Comparison of ENCODE assay signal across 9 mouse cellular contexts in the genomic region with DNA sequence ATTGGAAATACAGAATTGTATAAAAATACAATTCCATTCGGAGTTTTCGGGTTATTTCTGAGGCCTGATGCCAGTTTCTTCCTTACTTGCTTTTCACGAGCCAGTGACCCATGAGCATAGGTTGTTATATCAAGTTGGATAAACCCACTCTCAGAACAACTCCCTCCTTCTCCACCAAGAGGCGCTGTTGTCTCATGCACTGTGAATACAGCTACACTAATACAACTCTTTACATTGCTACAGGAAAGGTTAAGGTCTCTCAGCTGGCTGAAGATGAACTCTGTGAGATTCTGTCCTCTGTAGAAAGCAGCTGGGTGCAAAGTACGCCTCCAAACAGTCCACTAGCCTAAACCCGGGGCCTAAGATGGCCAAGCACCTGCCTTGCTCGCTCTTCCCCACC. TPM values are rescaled to one million over a fixed set of nuclear protein-coding genes. Genes with fewer than 3 reads are reported as not detected.
DNase-seq lines count a peak whose midpoint lies in the region; ATAC-seq lines count a peak whose summit lies in the region.
"Had no signal": no experiment of that assay in that cellular context is flagged by ENCODE, and none has a peak within 500 bp of the region (broad histone marks: within the 10 kb centered on the region; RNA-seq: fewer than 3 reads in every experiment).

No protein-coding gene starts in this region.

- ATAC-seq in forebrain, embryonic 11.5 days (replicated peaks; ENCODE audit: low FRiP score), result no peak
- no peak for ATAC-seq in forebrain, embryonic 15.5 days (replicated peaks)
- 0 out of 2 replicates have a peak, but pooled peaks have one; percentile 37 for ATAC-seq in stomach, embryonic 15.5 days (ENCODE audit: insufficient read depth, low FRiP score, low read depth)

- H3K4me3 ChIP-seq in forebrain, embryonic 11.5 days (ENCODE audit: low read depth, low read length), result no peak overlapping the region
- no peak overlapping the region for H3K4me3 ChIP-seq in forebrain, embryonic 15.5 days
- no peak overlapping the region for H3K4me3 ChIP-seq in stomach, embryonic 15.5 days (replicated peaks)
- H3K4me3 ChIP-seq: lung, embryonic 15.5 days had no signal

- no peaks in the 10 kb centered on the region for H3K36me3 ChIP-seq in forebrain, embryonic 11.5 days (ENCODE audit: control insufficient read depth, insufficient read depth, low read length)
- H3K36me3 ChIP-seq in forebrain, embryonic 15.5 days, result no peaks in the 10 kb centered on the region
- no peaks in the 10 kb centered on the region for H3K36me3 ChIP-seq in stomach, embryonic 15.5 days
- H3K36me3 ChIP-seq: lung, embryonic 15.5 days had no signal

- no peak overlapping the region for H3K27ac ChIP-seq in forebrain, embryonic 11.5 days (ENCODE audit: low read depth, low read length)
- no peak overlapping the region for H3K27ac ChIP-seq in forebrain, embryonic 15.5 days (replicated peaks)
- H3K27ac ChIP-seq in stomach, embryonic 15.5 days, result no peak overlapping the region
- H3K27ac ChIP-seq: lung, embryonic 15.5 days had no signal

- no peak overlapping the region for H3K9ac ChIP-seq in forebrain, embryonic 11.5 days (ENCODE audit: low read length)
- H3K9ac ChIP-seq in forebrain, embryonic 15.5 days (replicated peaks), result no peak overlapping the region
- H3K9ac ChIP-seq in stomach, embryonic 15.5 days, result no peak overlapping the region
- H3K9ac ChIP-seq: lung, embryonic 15.5 days had no signal

- H3K9me3 ChIP-seq in forebrain, embryonic 11.5 days (ENCODE audit: control insufficient read depth, low read length), result no peaks in the 10 kb centered on the region
- H3K9me3 ChIP-seq in forebrain, embryonic 15.5 days, result no peaks in the 10 kb centered on the region
- H3K9me3 ChIP-seq in stomach, embryonic 15.5 days, result no peaks in the 10 kb centered on the region
- H3K9me3 ChIP-seq: lung, embryonic 15.5 days had no signal

- no peaks in the 10 kb centered on the region for H3K27me3 ChIP-seq in forebrain, embryonic 11.5 days (ENCODE audit: control insufficient read depth, insufficient read depth, low read length)
- no peaks in the 10 kb centered on the region for H3K27me3 ChIP-seq in forebrain, embryonic 15.5 days
- no peaks in the 10 kb centered on the region for H3K27me3 ChIP-seq in stomach, embryonic 15.5 days (replicated peaks)
- H3K27me3 ChIP-seq: lung, embryonic 15.5 days had no signal

- intact Hi-C loops in heart, postnatal 14 days (cut with DNase I), result loop anchor here (1.0 to 10.0 kb wide), 4 partner anchors 37 to 278 kb away; a partner anchor contains a TSS

- DNase-seq in forebrain, embryonic 11.5 days (ENCODE audit: low spot score), result peak; percentile 64
- DNase-seq in ES-CJ7 (ENCODE audit: low read depth, low spot score), result peak; percentile 73
- peak; percentile 73 to 75 for DNase-seq in cerebellum, postnatal 10 days
- DNase-seq in heart, postnatal 14 days, result peak; percentile 72 to 84
- DNase-seq in layer of hippocampus, postnatal 25 days (ENCODE audit: extremely low spot score in 1 of 2, low spot score in 1 of 2), result peak; percentile 49 to 79
- DNase-seq in lung, postnatal 36 days, result peak; percentile 89

- WGBS in forebrain, embryonic 11.5 days, result 68% methylated on average over 7 of the region's 7 CpGs
- 64% methylated on average over 7 of the region's 7 CpGs for WGBS in forebrain, embryonic 15.5 days
- WGBS in stomach, embryonic 15.5 days, result 62% methylated on average over 7 of the region's 7 CpGs

- no peak overlapping the region for H3K4me2 ChIP-seq in forebrain, embryonic 11.5 days (ENCODE audit: low read depth, low read length, severe bottlenecking)
- no peak overlapping the region for H3K4me2 ChIP-seq in forebrain, embryonic 15.5 days (replicated peaks)
- H3K4me2 ChIP-seq in stomach, embryonic 15.5 days, result no peak overlapping the region
- H3K4me2 ChIP-seq: lung, embryonic 15.5 days had no signal

- H3K4me1 ChIP-seq in forebrain, embryonic 11.5 days (replicated peaks; ENCODE audit: control insufficient read depth, insufficient read depth, low read length), result no peaks in the 10 kb centered on the region
- peaks cover 2% of the 10 kb centered on the region; the same call in 1 of the 2 replicates for H3K4me1 ChIP-seq in forebrain, embryonic 15.5 days
- H3K4me1 ChIP-seq in stomach, embryonic 15.5 days, result no peaks in the 10 kb centered on the region
- H3K4me1 ChIP-seq: lung, embryonic 15.5 days had no signal

RNA-seq across cellular contexts. Expression of a gene that starts 8.6 kb away (rescaled TPM):
- not detected in 2 replicates for polyA plus RNA-seq in forebrain, embryonic 11.5 days (2014; fragmentation: Nextera tagmentation; extraction: Ambion mirVana)
- 0.32 and 0.98 TPM in 2 replicates for polyA plus RNA-seq in forebrain, embryonic 15.5 days (2015; fragmentation: Nextera tagmentation; extraction: Ambion mirVana)
- 10 to 100 TPM; 62.4 to 67.9 TPM for total RNA-seq in heart, postnatal 14 days (2021)
- 1 to 10 TPM; 3.1 to 3.9 TPM for total RNA-seq in layer of hippocampus, postnatal 25 days (2021)
- 1.2 and 2.0 TPM in 2 replicates for polyA plus RNA-seq in stomach, embryonic 15.5 days (2015; fragmentation: Nextera tagmentation; extraction: Ambion mirVana)

RNA-seq across cellular contexts. Expression of a gene that starts 46.3 kb away (rescaled TPM):
- 133 and 142 TPM in 2 replicates for polyA plus RNA-seq in forebrain, embryonic 11.5 days (2014; fragmentation: Nextera tagmentation; extraction: Ambion mirVana)
- polyA plus RNA-seq in forebrain, embryonic 15.5 days (2015; fragmentation: Nextera tagmentation; extraction: Ambion mirVana), result 92.6 and 98.2 TPM in 2 replicates
- 10 to 100 TPM; 25.5 to 30.8 TPM for total RNA-seq in heart, postnatal 14 days (2021)
- total RNA-seq in layer of hippocampus, postnatal 25 days (2021), result 10 to 100 TPM; 40.0 to 42.9 TPM
- 125 and 136 TPM in 2 replicates for polyA plus RNA-seq in stomach, embryonic 15.5 days (2015; fragmentation: Nextera tagmentation; extraction: Ambion mirVana)

RNA-seq across cellular contexts. Expression of a gene that starts 46.3 kb away (rescaled TPM):
- 69.1 and 69.2 TPM in 2 replicates for polyA plus RNA-seq in forebrain, embryonic 11.5 days (2014; fragmentation: Nextera tagmentation; extraction: Ambion mirVana)
- 80.8 and 81.0 TPM in 2 replicates for polyA plus RNA-seq in forebrain, embryonic 15.5 days (2015; fragmentation: Nextera tagmentation; extraction: Ambion mirVana)
- 10 to 100 TPM; 43.2 to 45.0 TPM for total RNA-seq in heart, postnatal 14 days (2021)
- 10 to 100 TPM; 61.9 to 64.1 TPM for total RNA-seq in layer of hippocampus, postnatal 25 days (2021)
- polyA plus RNA-seq in stomach, embryonic 15.5 days (2015; fragmentation: Nextera tagmentation; extraction: Ambion mirVana), result 73.7 and 77.8 TPM in 2 replicates

RNA-seq across cellular contexts. Expression of a gene that starts 56.5 kb away (rescaled TPM):
- polyA plus RNA-seq in forebrain, embryonic 11.5 days (2014; fragmentation: Nextera tagmentation; extraction: Ambion mirVana), result 0.41 and 0.63 TPM in 2 replicates
- 0.09 TPM in 1 of 2 replicates, not detected in the other for polyA plus RNA-seq in forebrain, embryonic 15.5 days (2015; fragmentation: Nextera tagmentation; extraction: Ambion mirVana)
- under 1 TPM; 0.07 to 0.29 TPM for total RNA-seq in heart, postnatal 14 days (2021)
- not detected for total RNA-seq in layer of hippocampus, postnatal 25 days (2021)
- polyA plus RNA-seq in stomach, embryonic 15.5 days (2015; fragmentation: Nextera tagmentation; extraction: Ambion mirVana), result 13.5 and 15.3 TPM in 2 replicates
